Mouse (Mus musculus) lung, adult 2 months (tissue): ENCODE data around the gene Ap1g2.

ENCODE experiments used
- CTCF ChIP-seq: fragments of 200-500 bp; IDR thresholded peaks from 2 replicates; pipeline ENCODE4 v1.5.1; 2011; ENCODE audit warnings: mild to moderate bottlenecking, low read length, control low read depth; ENCODE audit not compliant: insufficient read depth
- POLR2A ChIP-seq: fragments of 200-500 bp; IDR thresholded peaks from 2 replicates; pipeline ENCODE4 v1.6.1; 2011; ENCODE audit warnings: low read depth, mild to moderate bottlenecking, control low read depth, low read length, borderline replicate concordance; ENCODE audit errors: extremely low read depth

GRCm38 (mm10) chr14:55074416-55074815, 32.0 kb downstream of the Ap1g2 start:
- TF ChIP-seq CTCF = no peak
- no peak for TF ChIP-seq POLR2A
